Mouse (Mus musculus) stomach, embryonic 14.5 days (tissue): ENCODE measurements at regions not wholly inside any gene's neighbourhood (a gene's known extent, or its start where the extent isn't known, plus 50 kb on each side); places are given as distances from the start of the nearest gene placed in this dataset.

ENCODE experiments used
- ATAC-seq: fragments of 200-750 bp; cut with Nextera tagmentation; 2 replicates; pipeline ENCODE4 v1.8.0; 2017; ENCODE audit warnings: low read depth, moderate TSS enrichment; ENCODE audit not compliant: insufficient number of reproducible peaks, insufficient read depth, low FRiP score
- H3K27ac ChIP-seq: fragments of 300-500 bp; sonication (generic); 2 replicates; pipeline ENCODE4 v1.5.1; 2014; ENCODE audit warnings: mild to moderate bottlenecking, low read length, moderate library complexity, mixed read lengths
- H3K27me3 ChIP-seq: fragments of 300-500 bp; sonication (generic); 2 replicates; pipeline ENCODE4 v1.6.1; 2014; ENCODE audit warnings: low read length, control low read depth, mixed read lengths; ENCODE audit not compliant: control insufficient read depth, insufficient read depth
- H3K36me3 ChIP-seq: fragments of 300-500 bp; sonication (generic); 2 replicates; pipeline ENCODE4 v1.6.1; 2014; ENCODE audit warnings: mild to moderate bottlenecking, control low read depth, low read length, moderate library complexity, mixed read lengths; ENCODE audit not compliant: control insufficient read depth, insufficient read depth
- H3K4me1 ChIP-seq: fragments of 300-500 bp; sonication (generic); 2 replicates; pipeline ENCODE4 v1.6.1; 2014; ENCODE audit warnings: low read length, control low read depth, mixed read lengths; ENCODE audit not compliant: control insufficient read depth, insufficient read depth
- H3K4me2 ChIP-seq: fragments of 300-500 bp; sonication (generic); replicated peaks from 2 replicates; pipeline ENCODE4 v1.6.1; 2014; ENCODE audit warnings: low read depth, low read length, control low read depth
- H3K4me3 ChIP-seq: fragments of 300-500 bp; sonication (generic); 2 replicates; pipeline ENCODE4 v1.5.1; 2014; ENCODE audit warnings: low read depth, low read length, control low read depth
- H3K9ac ChIP-seq: fragments of 300-500 bp; sonication (generic); replicated peaks from 2 replicates; pipeline ENCODE4 v1.6.1; 2014; ENCODE audit warnings: low read depth, mild to moderate bottlenecking, control low read depth, low read length, moderate library complexity, mixed read lengths
- H3K9me3 ChIP-seq: fragments of 300-500 bp; sonication (generic); 2 replicates; pipeline ENCODE4 v1.6.1; 2016; ENCODE audit warnings: low read depth, low read length, control low read depth; ENCODE audit not compliant: control insufficient read depth
- WGBS: fragments of 180-500 bp; shearing (Covaris S2); extraction: QIAGEN DNeasy Blood & Tissue Kit; methylation state at CpG from one replicate; pipeline ENCODE4 v1.1.7; 2014; 5-methylcytosine and 5-hydroxymethylcytosine counted together

GRCm38 (mm10) chr7:70641217-70641616 lies 274.7 kb upstream of the Nr2f2 start:
- Histone ChIP-seq H3K4me1 (no peaks in the 10 kb centered on the region), H3K27me3 (no peaks in the 10 kb centered on the region), H3K4me3 (no peak overlapping the region), H3K9me3 (no peaks in the 10 kb centered on the region), H3K27ac (no peak overlapping the region), H3K36me3 (no peaks in the 10 kb centered on the region), H3K4me2 (no peak overlapping the region), H3K9ac (no peak overlapping the region)
- ATAC-seq = no peak
- 39% methylated on average over 11 of the region's 11 CpGs for WGBS

DNA sequence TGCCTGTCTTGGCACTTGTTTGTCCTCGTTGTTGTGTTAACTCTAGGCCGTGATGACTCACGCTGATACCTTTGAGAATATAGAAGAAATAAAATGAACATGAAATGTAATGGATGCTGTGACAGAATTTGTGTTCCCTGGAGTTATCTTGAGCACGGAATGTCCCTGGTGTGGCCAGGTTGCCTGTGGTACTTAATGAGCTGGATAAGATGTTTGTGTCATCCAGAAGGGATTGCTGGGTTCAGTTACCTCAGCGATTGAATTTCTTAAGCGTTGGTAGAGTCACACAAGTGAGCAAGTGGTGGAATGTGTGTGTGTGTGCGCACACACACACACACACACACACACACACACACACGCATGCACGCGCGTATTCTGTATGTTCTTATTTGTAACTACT lies 274.0 kb upstream of the Nr2f2 start:
- Histone ChIP-seq H3K4me1 (no peaks in the 10 kb centered on the region), H3K27ac (no peak overlapping the region), H3K9ac (no peak overlapping the region), H3K4me2 (no peak overlapping the region), H3K9me3 (no peaks in the 10 kb centered on the region), H3K27me3 (no peaks in the 10 kb centered on the region), H3K36me3 (no peaks in the 10 kb centered on the region), H3K4me3 (no peak overlapping the region)
- 85% methylated on average over 11 of the region's 11 CpGs for WGBS
- no peak for ATAC-seq

- Histone ChIP-seq H3K36me3 (no peaks in the 10 kb centered on the region), H3K4me1 (no peaks in the 10 kb centered on the region; the same call in 1 of the 2 replicates), H3K4me2 (no peak overlapping the region), H3K4me3 (no peak overlapping the region), H3K27me3 (no peaks in the 10 kb centered on the region), H3K9me3 (no peaks in the 10 kb centered on the region), H3K27ac (no peak overlapping the region), H3K9ac (no peak overlapping the region)
- no peak for ATAC-seq
- WGBS = 91% methylated on average over 2 of the region's 2 CpGs
Observed at GRCm38 (mm10) chr7:70638161-70638560, 271.6 kb upstream of the Nr2f2 start.

GRCm38 (mm10) chr7:70634016-70634415 lies 267.5 kb upstream of the Nr2f2 start:
- Histone ChIP-seq H3K4me1 (no peaks in the 10 kb centered on the region; the same call in 1 of the 2 replicates), H3K9me3 (no peaks in the 10 kb centered on the region), H3K27ac (peak overlapping the region; percentile 39; the same call in 1 of the 2 replicates), H3K27me3 (no peaks in the 10 kb centered on the region), H3K9ac (no peak overlapping the region), H3K4me3 (no peak overlapping the region), H3K36me3 (no peaks in the 10 kb centered on the region), H3K4me2 (no peak overlapping the region)
- ATAC-seq = no peak
- WGBS = 42% methylated on average over 11 of the region's 11 CpGs

DNA sequence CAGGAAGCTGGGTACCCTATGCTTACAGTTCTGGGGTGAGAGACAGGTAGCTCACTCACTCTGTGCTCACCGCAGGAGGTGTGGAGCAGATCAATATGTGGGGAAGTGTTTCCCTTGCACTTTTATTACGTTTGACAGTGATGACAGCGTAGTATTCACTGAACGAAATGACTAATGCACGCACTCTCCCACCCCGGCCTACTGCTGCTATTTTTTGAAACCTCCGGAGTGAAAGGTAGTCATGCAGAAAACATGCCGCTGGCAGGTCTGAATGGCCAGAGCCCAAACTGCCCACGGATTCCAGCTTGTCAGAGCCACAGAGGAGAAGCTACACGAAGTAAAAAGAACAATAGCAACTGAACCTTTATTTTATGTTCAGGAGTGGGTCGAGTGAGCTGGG lies 267.0 kb upstream of the Nr2f2 start:
- Histone ChIP-seq H3K27ac (0 out of 2 replicates have a peak overlapping the region, but pooled peaks have one; percentile 39), H3K4me3 (no peak overlapping the region), H3K9me3 (no peaks in the 10 kb centered on the region), H3K36me3 (no peaks in the 10 kb centered on the region), H3K4me1 (no peaks in the 10 kb centered on the region; the same call in 1 of the 2 replicates), H3K27me3 (no peaks in the 10 kb centered on the region), H3K9ac (no peak overlapping the region), H3K4me2 (no peak overlapping the region)
- ATAC-seq = no peak
- 48% methylated on average over 11 of the region's 11 CpGs for WGBS

- no peak overlapping the region for H3K27ac ChIP-seq
- 14% methylated on average over 10 of the region's 10 CpGs for WGBS
- H3K4me3 ChIP-seq = peak overlapping the region; percentile 20
- H3K27me3 ChIP-seq = no peaks in the 10 kb centered on the region
- no peaks in the 10 kb centered on the region for H3K9me3 ChIP-seq
- H3K36me3 ChIP-seq = no peaks in the 10 kb centered on the region
- no peak overlapping the region for H3K9ac ChIP-seq
- peaks cover 20% of the 10 kb centered on the region for H3K4me1 ChIP-seq
- H3K4me2 ChIP-seq = peak overlapping the region; percentile 61
- no peak for ATAC-seq
Observed at GRCm38 (mm10) chr7:70625643-70626231, 259.2 kb upstream of the Nr2f2 start.

DNA sequence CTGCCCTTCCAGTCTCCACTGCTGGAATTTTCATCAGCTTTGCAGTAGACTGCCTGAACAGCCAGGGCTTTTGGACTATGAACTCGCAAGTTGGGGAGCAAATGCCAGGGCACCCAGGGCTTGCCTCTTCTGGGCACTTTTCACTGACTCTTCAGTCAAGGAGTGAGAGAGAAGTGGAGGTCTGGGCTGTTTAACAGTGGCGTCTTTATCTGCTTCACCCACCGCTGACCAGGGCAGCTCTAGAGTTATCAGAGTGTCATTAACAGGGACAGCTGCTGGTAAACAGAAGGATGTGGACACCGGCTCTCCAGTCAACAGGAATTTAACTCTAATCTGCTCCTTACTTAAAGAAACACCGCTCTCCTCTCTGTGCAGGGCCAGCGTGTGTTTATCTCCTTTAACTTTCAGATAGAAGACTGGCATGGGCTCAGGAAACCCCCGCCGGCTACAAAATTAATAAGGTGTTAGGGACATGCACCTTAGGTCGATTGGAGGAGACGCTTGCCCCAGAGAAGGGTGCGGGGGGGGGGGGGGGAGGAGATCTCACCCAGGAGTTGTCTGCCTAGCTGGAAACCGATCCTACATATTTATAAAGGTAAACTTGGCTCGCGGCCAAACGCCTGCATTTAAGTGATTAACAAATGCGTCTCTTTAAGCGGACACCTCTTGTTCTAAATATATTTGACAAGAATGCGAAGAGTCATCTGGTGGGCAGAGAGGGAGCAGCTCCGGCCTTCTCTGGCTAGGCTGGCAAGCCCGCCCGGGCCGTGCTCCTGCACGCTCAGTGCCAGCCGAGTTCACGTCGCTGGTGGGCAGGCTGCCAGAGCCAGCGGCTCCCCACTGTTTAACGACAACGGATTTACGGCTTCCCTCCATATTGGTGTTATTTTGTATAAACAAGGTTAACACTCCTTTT lies 258.4 kb upstream of the Nr2f2 start:
- H3K4me1 ChIP-seq = peaks cover 20% of the 10 kb centered on the region
- WGBS = 3% methylated on average over 30 of the region's 30 CpGs
- peak; percentile 55; the same call in 1 of the 2 replicates for ATAC-seq
- no peaks in the 10 kb centered on the region for H3K36me3 ChIP-seq
- peak overlapping the region; percentile 66; the same call in 1 of the 2 replicates for H3K27ac ChIP-seq
- H3K9me3 ChIP-seq = no peaks in the 10 kb centered on the region
- peak overlapping the region; percentile 20 for H3K4me3 ChIP-seq
- H3K9ac ChIP-seq = no peak overlapping the region
- no peaks in the 10 kb centered on the region for H3K27me3 ChIP-seq
- H3K4me2 ChIP-seq = peak overlapping the region; percentile 61

- Histone ChIP-seq H3K4me3 (no peak overlapping the region), H3K9ac (no peak overlapping the region), H3K4me1 (peaks cover 20% of the 10 kb centered on the region), H3K9me3 (no peaks in the 10 kb centered on the region), H3K27me3 (no peaks in the 10 kb centered on the region), H3K36me3 (no peaks in the 10 kb centered on the region), H3K4me2 (peak overlapping the region; percentile 61), H3K27ac (peak overlapping the region; percentile 66; the same call in 1 of the 2 replicates)
- ATAC-seq = peak; percentile 21; the same call in 1 of the 2 replicates
- WGBS = 10% methylated on average over 16 of the region's 16 CpGs
Observed at GRCm38 (mm10) chr7:70624031-70624726, 257.6 kb upstream of the Nr2f2 start.
